Mouse (Mus musculus) spleen, adult 2 months (tissue): ENCODE data around the gene Krt79.

Experiments
- CTCF ChIP-seq: fragments of 200-500 bp; IDR thresholded peaks from 2 replicates; pipeline ENCODE4 v1.5.1; 2011; ENCODE audit warnings: mild to moderate bottlenecking, inconsistent platforms; ENCODE audit not compliant: insufficient read depth, insufficient read length, insufficient replicate concordance; ENCODE audit errors: extremely low read depth
- POLR2A ChIP-seq: fragments of 200-500 bp; IDR thresholded peaks from 2 replicates; pipeline ENCODE4 v1.6.1; 2011; ENCODE audit warnings: low read depth, low read length, inconsistent platforms

- TF ChIP-seq CTCF = no peak
- no peak for TF ChIP-seq POLR2A
Measured at GRCm38 (mm10) chr15:101983315-101983948, 43.3 kb upstream of the Krt79 start.
